Mouse (Mus musculus): ENCODE measurements at regions not wholly inside any gene's neighbourhood (a gene's known extent, or its start where the extent isn't known, plus 50 kb on each side); places are given as distances from the start of the nearest gene placed in this dataset.

DNA sequence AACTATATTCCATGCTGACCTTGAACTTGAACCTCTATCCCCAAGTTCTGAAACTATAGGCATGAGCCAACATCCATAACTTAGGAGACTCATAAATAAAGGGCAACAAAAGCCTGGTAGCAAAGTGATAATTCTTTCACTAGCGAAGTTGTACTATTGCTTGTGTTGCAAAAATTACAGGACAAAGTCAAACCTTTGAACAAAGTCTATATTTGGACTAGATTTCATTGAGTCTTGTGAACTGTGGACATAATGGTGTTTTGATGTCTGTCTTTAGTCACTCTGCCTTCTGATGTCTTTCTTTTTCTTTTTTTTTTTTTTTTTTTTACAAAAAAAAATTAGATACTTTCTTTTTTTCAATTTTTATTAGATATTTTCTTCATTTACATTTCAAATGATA lies 594.5 kb downstream of the Etv1 start:
- DNase-seq = no peak

Data from layer of hippocampus, postnatal 36 days (tissue).